Mouse (Mus musculus): ENCODE measurements at regions not wholly inside any gene's neighbourhood (a gene's known extent, or its start where the extent isn't known, plus 50 kb on each side); places are given as distances from the start of the nearest gene placed in this dataset.
"Not testable (repeated sequence)": the region's sequence is repeated elsewhere in the genome, so short reads cannot be mapped to it uniquely, and the experiment has no call there.

DNA sequence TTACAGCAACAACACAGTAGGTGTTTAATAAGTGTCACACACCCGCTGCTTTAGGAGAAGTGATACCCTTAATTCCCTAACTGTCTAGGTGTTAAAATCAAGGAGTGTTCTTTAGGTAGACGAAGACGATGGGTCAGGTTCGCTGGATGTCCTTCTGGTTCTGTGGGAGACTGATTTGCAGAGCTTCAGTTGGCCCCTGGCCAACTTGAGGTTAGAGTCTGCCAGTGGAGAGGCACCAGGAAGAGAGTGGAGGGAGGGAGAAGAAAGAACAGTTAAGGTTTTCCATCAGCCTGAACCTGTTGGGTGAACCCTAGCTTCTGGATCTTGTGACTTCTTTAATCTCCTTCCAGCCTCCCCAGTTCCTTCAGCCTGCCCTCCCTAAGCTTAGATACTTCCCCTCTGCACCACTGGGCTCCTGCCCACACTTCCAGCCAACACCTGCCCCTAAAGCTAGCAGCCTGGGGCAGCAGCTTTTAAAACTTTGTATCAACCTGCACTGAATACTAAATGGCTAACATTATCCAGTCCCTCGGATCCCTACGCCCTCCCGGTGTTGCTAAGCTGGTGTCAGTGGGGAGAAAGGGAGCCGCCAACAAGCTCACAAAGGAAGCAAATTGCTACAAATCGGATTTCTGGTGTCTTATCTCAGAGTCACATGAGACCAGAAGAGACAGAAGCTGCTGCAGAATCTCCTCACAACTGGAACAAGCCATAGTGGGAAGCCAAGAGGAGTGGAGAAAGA, 62.1 kb upstream of the Adgrl1 start:
- no peak overlapping the region for H3K4me3 ChIP-seq (ENCODE audit: control insufficient read depth in 1 of 2, insufficient read depth in 1 of 2, low read depth in 1 of 2, low read length in 2 of 2)
- WGBS: 29% methylated on average over 9 of the region's 9 CpGs
- ATAC-seq (ENCODE audit: insufficient number of reproducible peaks, insufficient read depth, low FRiP score, low read depth): no peak
- no peaks in the 10 kb centered on the region for H3K27me3 ChIP-seq (ENCODE audit: control insufficient read depth, insufficient read depth, low read length)
- H3K4me1 ChIP-seq (ENCODE audit: control insufficient read depth in 2 of 2, insufficient read depth in 2 of 2, low read length in 2 of 2): peaks cover 9% of the 10 kb centered on the region in 2 experiments
- no peaks in the 10 kb centered on the region for H3K9me3 ChIP-seq (ENCODE audit: control insufficient read depth, low read length)
- H3K9ac ChIP-seq (ENCODE audit: low read length): no peak overlapping the region
- peak overlapping the region; percentile 24 to 68; a peak in 2 of 4 replicates for H3K27ac ChIP-seq (replicated peaks in 1 of 2; ENCODE audit: control insufficient read depth in 1 of 2, insufficient read depth in 1 of 2, low read depth in 2 of 2, low read length in 2 of 2)
- no peaks in the 10 kb centered on the region for H3K36me3 ChIP-seq (ENCODE audit: control insufficient read depth, insufficient read depth, low read length)
- H3K4me2 ChIP-seq (ENCODE audit: low read length): no peak overlapping the region

DNA sequence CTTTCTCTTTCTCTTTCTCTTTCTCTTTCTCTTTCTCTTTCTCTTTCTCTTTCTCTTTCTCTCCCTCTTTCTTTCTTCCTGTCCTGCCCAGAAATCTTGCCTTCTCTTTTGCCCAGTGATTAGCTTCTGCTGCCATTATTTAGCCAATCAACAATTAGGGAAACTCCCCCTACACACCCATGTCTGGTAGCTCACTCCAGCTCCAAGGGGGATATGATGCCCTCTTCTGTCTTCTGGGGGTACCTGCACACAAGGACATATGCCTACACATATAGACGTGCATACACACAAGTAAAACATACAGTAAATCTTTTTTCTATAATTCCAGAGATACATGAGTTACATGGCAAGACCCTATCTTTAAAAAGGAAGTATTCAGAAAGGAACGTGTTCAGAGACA, 70.1 kb upstream of the Adgrl1 start:
- ATAC-seq (ENCODE audit: insufficient number of reproducible peaks, insufficient read depth, low FRiP score, low read depth): no peak
- Histone ChIP-seq H3K9ac (ENCODE audit: low read length) (no peak overlapping the region), H3K4me2 (ENCODE audit: low read length) (no peak overlapping the region), H3K9me3 (ENCODE audit: control insufficient read depth, low read length) (no peaks in the 10 kb centered on the region), H3K4me1 (ENCODE audit: control insufficient read depth in 2 of 2, insufficient read depth in 2 of 2, low read length in 2 of 2) (no peaks in the 10 kb centered on the region), H3K27me3 (ENCODE audit: control insufficient read depth, insufficient read depth, low read length) (no peaks in the 10 kb centered on the region), H3K4me3 (ENCODE audit: control insufficient read depth in 1 of 2, insufficient read depth in 1 of 2, low read depth in 1 of 2, low read length in 2 of 2) (no peak overlapping the region), H3K27ac (replicated peaks in 1 of 2; ENCODE audit: control insufficient read depth in 1 of 2, insufficient read depth in 1 of 2, low read depth in 2 of 2, low read length in 2 of 2) (no peak overlapping the region), H3K36me3 (ENCODE audit: control insufficient read depth, insufficient read depth, low read length) (no peaks in the 10 kb centered on the region)
- 59% methylated on average over 2 of the region's 2 CpGs for WGBS

DNA sequence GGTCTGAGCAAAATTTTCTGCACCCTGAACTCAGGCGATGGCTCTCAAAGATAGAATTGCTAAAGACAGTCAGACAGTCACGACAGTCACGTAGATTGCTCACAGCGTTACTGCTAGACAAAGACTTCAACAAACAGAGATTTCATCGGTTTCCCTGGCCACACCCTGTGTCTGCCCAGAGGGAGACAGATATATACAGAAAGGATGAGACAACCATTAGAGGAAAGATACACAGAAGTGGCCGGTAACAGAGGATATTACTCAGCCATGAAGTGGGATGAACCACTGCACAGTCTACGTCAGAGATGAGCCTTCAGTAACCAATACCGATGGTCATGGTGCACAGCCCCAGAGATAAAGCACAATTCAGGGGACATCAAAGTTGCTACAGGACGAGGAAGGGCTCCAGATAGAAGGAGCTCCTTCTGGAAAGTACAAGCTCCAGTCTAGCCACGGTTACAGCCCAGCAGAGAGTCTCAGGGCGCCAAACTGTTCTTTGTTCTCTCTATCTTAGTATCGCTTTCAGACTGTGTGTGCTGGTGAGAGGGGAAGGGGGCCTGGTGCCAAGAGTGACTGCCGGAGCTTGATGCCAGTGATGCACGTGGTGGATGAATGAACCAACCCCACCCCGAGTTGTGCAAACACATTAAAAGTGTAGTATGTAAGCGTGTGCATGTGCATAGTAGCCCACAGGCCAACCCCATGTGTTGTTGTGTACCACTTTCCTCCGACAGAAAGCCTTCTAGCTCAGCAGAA, 74.8 kb upstream of the Adgrl1 start:
- 69% methylated on average over 17 of the region's 17 CpGs for WGBS
- H3K4me2 ChIP-seq (ENCODE audit: low read length): no peak overlapping the region
- no peak overlapping the region for H3K27ac ChIP-seq (replicated peaks in 1 of 2; ENCODE audit: control insufficient read depth in 1 of 2, insufficient read depth in 1 of 2, low read depth in 2 of 2, low read length in 2 of 2)
- ATAC-seq (ENCODE audit: insufficient number of reproducible peaks, insufficient read depth, low FRiP score, low read depth): no peak
- no peaks in the 10 kb centered on the region for H3K36me3 ChIP-seq (ENCODE audit: control insufficient read depth, insufficient read depth, low read length)
- H3K4me1 ChIP-seq (ENCODE audit: control insufficient read depth in 2 of 2, insufficient read depth in 2 of 2, low read length in 2 of 2): no peaks in the 10 kb centered on the region
- H3K9ac ChIP-seq (ENCODE audit: low read length): no peak overlapping the region
- no peak overlapping the region for H3K4me3 ChIP-seq (ENCODE audit: control insufficient read depth in 1 of 2, insufficient read depth in 1 of 2, low read depth in 1 of 2, low read length in 2 of 2)
- 0 out of 2 replicates have a peak, but pooled peaks cover 3% of the 10 kb centered on the region for H3K9me3 ChIP-seq (ENCODE audit: control insufficient read depth, low read length)
- no peaks in the 10 kb centered on the region for H3K27me3 ChIP-seq (ENCODE audit: control insufficient read depth, insufficient read depth, low read length)

DNA sequence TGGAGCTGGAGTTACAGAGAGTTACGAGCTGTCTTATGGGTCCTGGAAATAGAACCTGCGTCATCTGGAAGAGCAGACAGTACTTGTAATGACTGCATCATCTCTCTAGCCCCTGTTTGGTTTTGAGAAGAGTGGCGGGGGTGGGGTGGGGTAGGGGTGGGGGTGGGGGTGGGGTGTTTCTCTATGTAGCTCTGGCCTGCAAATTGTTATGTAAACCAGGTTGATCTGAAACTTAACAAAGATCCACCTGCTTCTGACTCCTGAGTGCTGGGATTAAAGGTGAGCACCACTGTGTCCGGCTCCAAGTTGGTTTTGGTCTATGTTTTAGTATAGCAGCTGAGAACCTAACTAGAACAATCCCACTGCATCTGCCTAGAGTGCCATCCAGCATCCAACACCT, 78.0 kb upstream of the Adgre5 start:
- Histone ChIP-seq H3K27ac (replicated peaks in 1 of 2; ENCODE audit: control insufficient read depth in 1 of 2, insufficient read depth in 1 of 2, low read depth in 2 of 2, low read length in 2 of 2) (no peak overlapping the region), H3K4me1 (ENCODE audit: control insufficient read depth in 2 of 2, insufficient read depth in 2 of 2, low read length in 2 of 2) (no peaks in the 10 kb centered on the region), H3K4me2 (ENCODE audit: low read length) (no peak overlapping the region), H3K9me3 (ENCODE audit: control insufficient read depth, low read length) (0 out of 2 replicates have a peak, but pooled peaks cover 3% of the 10 kb centered on the region), H3K4me3 (ENCODE audit: control insufficient read depth in 1 of 2, insufficient read depth in 1 of 2, low read depth in 1 of 2, low read length in 2 of 2) (no peak overlapping the region), H3K27me3 (ENCODE audit: control insufficient read depth, insufficient read depth, low read length) (no peaks in the 10 kb centered on the region), H3K36me3 (ENCODE audit: control insufficient read depth, insufficient read depth, low read length) (no peaks in the 10 kb centered on the region), H3K9ac (ENCODE audit: low read length) (no peak overlapping the region)
- ATAC-seq (ENCODE audit: insufficient number of reproducible peaks, insufficient read depth, low FRiP score, low read depth): no peak
- WGBS: 63% methylated on average over 4 of the region's 4 CpGs

DNA sequence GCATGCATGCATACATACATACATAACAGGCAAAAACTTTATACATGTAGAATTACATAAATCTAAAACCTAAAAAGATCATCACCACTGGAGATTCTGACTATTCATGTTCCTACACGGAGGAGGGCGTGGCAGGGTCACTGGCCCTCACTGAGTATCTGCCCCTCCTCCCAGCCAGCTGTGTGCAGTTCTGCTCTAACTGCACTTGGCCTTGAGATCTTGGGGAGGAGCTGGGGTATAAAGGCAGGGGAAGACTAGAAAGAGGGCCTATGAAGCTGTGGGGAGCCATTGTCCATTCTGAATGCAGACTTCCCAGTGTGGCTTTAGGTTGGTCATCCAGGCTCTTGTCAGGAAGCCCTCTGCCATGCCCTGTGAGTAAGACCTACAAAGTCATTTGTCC, 69.5 kb upstream of the Adgre5 start:
- H3K9ac ChIP-seq (ENCODE audit: low read length): no peak overlapping the region
- ATAC-seq (ENCODE audit: insufficient number of reproducible peaks, insufficient read depth, low FRiP score, low read depth): no peak
- WGBS: 90% methylated on average over 2 of the region's 2 CpGs

DNA sequence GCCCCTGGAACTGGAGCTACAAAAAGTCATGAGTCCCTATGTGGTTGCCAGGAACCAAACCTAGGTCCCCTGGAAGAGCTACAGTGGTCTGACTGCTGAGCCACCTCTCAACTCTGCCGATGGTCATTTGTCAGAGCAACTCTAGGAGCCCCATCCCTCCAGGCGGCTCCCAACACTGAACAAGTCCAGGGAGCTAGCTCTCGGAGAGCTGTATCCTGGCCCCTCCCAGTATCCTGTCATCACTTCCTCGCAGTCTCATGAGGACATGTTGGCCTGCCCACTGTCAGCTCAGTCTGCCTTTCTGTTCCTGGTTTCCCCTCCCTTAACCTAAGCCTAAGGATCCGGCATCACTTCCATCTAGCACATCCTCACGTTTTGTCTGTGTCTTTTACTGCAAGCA, 64.5 kb upstream of the Adgre5 start:
- WGBS: 18% methylated on average over 6 of the region's 6 CpGs
- Histone ChIP-seq H3K9ac (ENCODE audit: low read length) (no peak overlapping the region), H3K4me2 (ENCODE audit: low read length) (no peak overlapping the region), H3K27ac (replicated peaks in 1 of 2; ENCODE audit: control insufficient read depth in 1 of 2, insufficient read depth in 1 of 2, low read depth in 2 of 2, low read length in 2 of 2) (no peak overlapping the region), H3K4me1 (ENCODE audit: control insufficient read depth in 2 of 2, insufficient read depth in 2 of 2, low read length in 2 of 2) (no peaks in the 10 kb centered on the region), H3K36me3 (ENCODE audit: control insufficient read depth, insufficient read depth, low read length) (no peaks in the 10 kb centered on the region), H3K9me3 (ENCODE audit: control insufficient read depth, low read length) (no peaks in the 10 kb centered on the region), H3K27me3 (ENCODE audit: control insufficient read depth, insufficient read depth, low read length) (no peaks in the 10 kb centered on the region), H3K4me3 (ENCODE audit: control insufficient read depth in 1 of 2, insufficient read depth in 1 of 2, low read depth in 1 of 2, low read length in 2 of 2) (no peak overlapping the region)
- ATAC-seq (ENCODE audit: insufficient number of reproducible peaks, insufficient read depth, low FRiP score, low read depth): peak; percentile 35; the same call in 1 of the 2 replicates

More for the DNA sequence above, 69.5 kb upstream of the Adgre5 start:
- Histone ChIP-seq H3K9me3 (ENCODE audit: control insufficient read depth, low read length) (no peaks in the 10 kb centered on the region), H3K4me2 (ENCODE audit: low read length) (no peak overlapping the region), H3K27ac (replicated peaks in 1 of 2; ENCODE audit: control insufficient read depth in 1 of 2, insufficient read depth in 1 of 2, low read depth in 2 of 2, low read length in 2 of 2) (no peak overlapping the region), H3K27me3 (ENCODE audit: control insufficient read depth, insufficient read depth, low read length) (no peaks in the 10 kb centered on the region), H3K4me3 (ENCODE audit: control insufficient read depth in 1 of 2, insufficient read depth in 1 of 2, low read depth in 1 of 2, low read length in 2 of 2) (no peak overlapping the region), H3K36me3 (ENCODE audit: control insufficient read depth, insufficient read depth, low read length) (no peaks in the 10 kb centered on the region), H3K4me1 (ENCODE audit: control insufficient read depth in 2 of 2, insufficient read depth in 2 of 2, low read length in 2 of 2) (no peaks in the 10 kb centered on the region)

DNA sequence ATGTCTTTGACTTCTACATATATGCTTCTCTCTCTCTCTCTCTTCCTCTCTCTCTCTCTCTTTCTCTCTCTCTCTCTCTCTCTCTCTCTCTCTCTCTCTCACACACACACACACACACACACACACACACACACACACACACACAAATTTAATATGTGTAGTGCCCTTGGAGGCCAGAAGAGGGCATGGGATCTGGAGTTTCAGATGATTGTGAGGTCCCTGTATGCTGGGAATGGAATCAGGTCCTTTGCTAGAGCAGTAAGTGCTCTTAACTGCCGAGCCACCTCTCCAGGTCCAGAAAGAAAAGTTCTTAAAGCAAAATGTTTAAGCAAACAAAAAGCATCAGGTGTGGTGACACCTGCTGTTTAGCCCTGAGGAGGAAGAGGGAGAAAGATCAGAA, 62.2 kb upstream of the Adgre5 start:
- H3K4me2 ChIP-seq (ENCODE audit: low read length); H3K9ac ChIP-seq (ENCODE audit: low read length); H3K27ac ChIP-seq (replicated peaks in 1 of 2; ENCODE audit: control insufficient read depth in 1 of 2, insufficient read depth in 1 of 2, low read depth in 2 of 2, low read length in 2 of 2); H3K27me3 ChIP-seq (ENCODE audit: control insufficient read depth, insufficient read depth, low read length); H3K4me3 ChIP-seq (ENCODE audit: control insufficient read depth in 1 of 2, insufficient read depth in 1 of 2, low read depth in 1 of 2, low read length in 2 of 2); H3K36me3 ChIP-seq (ENCODE audit: control insufficient read depth, insufficient read depth, low read length); ATAC-seq (ENCODE audit: insufficient number of reproducible peaks, insufficient read depth, low FRiP score, low read depth); H3K9me3 ChIP-seq (ENCODE audit: control insufficient read depth, low read length); H3K4me1 ChIP-seq (ENCODE audit: control insufficient read depth in 2 of 2, insufficient read depth in 2 of 2, low read length in 2 of 2): not testable (repeated sequence)
- WGBS: 44% methylated on average over 1 of the region's 1 CpGs
